Mouse (Mus musculus) midbrain, embryonic 14.5 days (tissue): ENCODE measurements around the gene Maip1. TPM values are rescaled to one million over a fixed set of nuclear protein-coding genes. Genes with fewer than 3 reads are reported as not detected.

ENCODE experiments used
- ATAC-seq: fragments of 200-750 bp; cut with Nextera tagmentation; 2 replicates; pipeline ENCODE4 v1.8.0; 2017; ENCODE audit warnings: moderate number of reproducible peaks, moderate library complexity; ENCODE audit not compliant: low FRiP score, low TSS enrichment
- DNase-seq: peaks from one replicate; pipeline ENCODE4 v3.0.0-alpha.2; 2015
- H3K27ac ChIP-seq: fragments of 300-500 bp; sonication (generic); replicated peaks from 2 replicates; pipeline ENCODE4 v1.5.1; 2014; ENCODE audit warnings: mild to moderate bottlenecking, low read depth, low read length, moderate library complexity
- H3K27me3 ChIP-seq: fragments of 300-500 bp; sonication (generic); 2 replicates; pipeline ENCODE4 v1.6.1; 2014; ENCODE audit warnings: low read length, control low read depth, mixed read lengths; ENCODE audit not compliant: control insufficient read depth, insufficient read depth
- H3K36me3 ChIP-seq: fragments of 300-500 bp; sonication (generic); 2 replicates; pipeline ENCODE4 v1.6.1; 2014; ENCODE audit warnings: low read length, control low read depth; ENCODE audit not compliant: control insufficient read depth, insufficient read depth
- H3K4me1 ChIP-seq: fragments of 300-500 bp; sonication (generic); 2 replicates; pipeline ENCODE4 v1.6.1; 2014; ENCODE audit warnings: mild to moderate bottlenecking, antibody characterized with exemption, low read length, control low read depth; ENCODE audit not compliant: control insufficient read depth, insufficient read depth
- H3K4me2 ChIP-seq: fragments of 300-500 bp; sonication (generic); 2 replicates; pipeline ENCODE4 v1.6.1; 2014; ENCODE audit warnings: mild to moderate bottlenecking, low read length, moderate library complexity
- H3K4me3 ChIP-seq: fragments of 300-500 bp; sonication (generic); replicated peaks from 2 replicates; pipeline ENCODE4 v1.5.1; 2014; ENCODE audit warnings: low read depth, low read length
- H3K9ac ChIP-seq: fragments of 300-500 bp; sonication (generic); replicated peaks from 2 replicates; pipeline ENCODE4 v1.6.1; 2014; ENCODE audit warnings: mild to moderate bottlenecking, low read length, moderate library complexity
- H3K9me3 ChIP-seq: fragments of 300-500 bp; sonication (generic); 2 replicates; pipeline ENCODE4 v1.6.1; 2016; ENCODE audit warnings: low read length, control low read depth, mixed read lengths; ENCODE audit not compliant: control insufficient read depth
- WGBS: fragments of 180-500 bp; shearing (Covaris S2); extraction: QIAGEN DNeasy Blood & Tissue Kit; methylation state at CpG from one replicate; pipeline ENCODE4 v1.1.7; 2014; 5-methylcytosine and 5-hydroxymethylcytosine counted together
- polyA plus RNA-seq: library from polyadenylated mRNA; unstranded; fragments of >200 nt; fragmentation: Nextera tagmentation; extraction: Ambion mirVana; gene quantifications from 2 replicates; pipeline ENCODE4 v1.2.1, GENCODE M21; 2014

Gene Maip1
- polyA plus RNA-seq, 1 experiment from 2014 or later: 17.5 TPM

DNA sequence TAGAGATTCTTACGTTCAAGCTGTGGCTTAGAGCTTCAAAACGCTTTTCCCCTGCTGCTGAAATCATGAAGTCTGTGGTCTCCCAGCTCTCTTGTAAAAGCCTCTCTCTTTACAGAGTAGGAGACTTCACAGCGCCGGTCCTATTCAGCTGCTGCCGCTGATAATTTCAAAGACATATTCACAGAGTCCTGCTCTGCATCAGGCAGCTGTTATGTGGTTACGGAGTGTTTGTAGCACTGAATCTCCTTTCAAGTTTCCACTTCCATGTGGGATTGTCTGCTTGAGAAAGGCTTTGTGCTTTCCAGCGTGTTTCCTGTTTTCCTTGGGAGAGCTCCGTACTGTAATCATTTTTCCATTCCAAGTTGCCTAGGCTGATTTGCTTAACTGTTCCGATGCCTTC is 30.8 kb downstream of the Maip1 start:
- Histone ChIP-seq H3K4me3 (0 out of 2 replicates have a peak overlapping the region, but pooled peaks have one; percentile 9), H3K9me3 (no peaks in the 10 kb centered on the region), H3K9ac (no peak overlapping the region; the same call in 1 of the 2 replicates), H3K27ac (0 out of 2 replicates have a peak overlapping the region, but pooled peaks have one; percentile 2), H3K4me2 (peak overlapping the region; percentile 45), H3K4me1 (no peaks in the 10 kb centered on the region; the same call in 1 of the 2 replicates), H3K27me3 (no peaks in the 10 kb centered on the region), H3K36me3 (no peaks in the 10 kb centered on the region)
- DNase-seq (peak; percentile 70), ATAC-seq (peak; percentile 43; the same call in 1 of the 2 replicates)
- WGBS: 23% methylated on average over 9 of the region's 9 CpGs

GRCm38 (mm10) chr1:57439026-57439425 is 32.9 kb downstream of the Maip1 start:
- H3K27me3 ChIP-seq: no peaks in the 10 kb centered on the region
- no peak overlapping the region for H3K4me2 ChIP-seq
- no peaks in the 10 kb centered on the region for H3K9me3 ChIP-seq
- 85% methylated on average over 6 of the region's 6 CpGs for WGBS
- no peak overlapping the region for H3K9ac ChIP-seq
- H3K4me3 ChIP-seq: no peak overlapping the region
- no peaks in the 10 kb centered on the region for H3K36me3 ChIP-seq
- H3K4me1 ChIP-seq: no peaks in the 10 kb centered on the region; the same call in 1 of the 2 replicates
- no peak for ATAC-seq
- H3K27ac ChIP-seq: no peak overlapping the region
- DNase-seq: no peak

GRCm38 (mm10) chr1:57440771-57441170 is 34.6 kb downstream of the Maip1 start:
- Histone ChIP-seq H3K4me2 (no peak overlapping the region), H3K4me1 (no peaks in the 10 kb centered on the region; the same call in 1 of the 2 replicates), H3K9me3 (no peaks in the 10 kb centered on the region), H3K27ac (no peak overlapping the region), H3K36me3 (no peaks in the 10 kb centered on the region), H3K9ac (no peak overlapping the region), H3K27me3 (no peaks in the 10 kb centered on the region), H3K4me3 (no peak overlapping the region)
- DNase-seq: no peak
- WGBS: 70% methylated on average over 4 of the region's 4 CpGs
- ATAC-seq: no peak

- WGBS: 26% methylated on average over 10 of the region's 10 CpGs
- Histone ChIP-seq H3K4me1 (no peaks in the 10 kb centered on the region), H3K9ac (no peak overlapping the region), H3K4me2 (no peak overlapping the region), H3K9me3 (no peaks in the 10 kb centered on the region), H3K27ac (no peak overlapping the region), H3K4me3 (no peak overlapping the region), H3K36me3 (no peaks in the 10 kb centered on the region), H3K27me3 (no peaks in the 10 kb centered on the region)
- no peak; the same call in 1 of the 2 replicates for ATAC-seq
- peak; percentile 21 for DNase-seq
These were observed 39.6 kb downstream of the Maip1 start for GRCm38 (mm10) chr1:57445679-57446078.

- no peak overlapping the region for H3K9ac ChIP-seq
- no peak overlapping the region for H3K27ac ChIP-seq
- no peak overlapping the region for H3K4me2 ChIP-seq
- H3K4me1 ChIP-seq: no peaks in the 10 kb centered on the region
- H3K9me3 ChIP-seq: no peaks in the 10 kb centered on the region
- DNase-seq: no peak
- H3K4me3 ChIP-seq: no peak overlapping the region
- H3K27me3 ChIP-seq: no peaks in the 10 kb centered on the region
- no peak for ATAC-seq
- no peaks in the 10 kb centered on the region for H3K36me3 ChIP-seq
- 97% methylated on average over 1 of the region's 1 CpGs for WGBS
These were observed 44.1 kb downstream of the Maip1 start for GRCm38 (mm10) chr1:57450241-57450640.

- H3K27ac ChIP-seq: no peak overlapping the region
- no peak for ATAC-seq
- no peaks in the 10 kb centered on the region for H3K9me3 ChIP-seq
- H3K4me1 ChIP-seq: no peaks in the 10 kb centered on the region
- no peak overlapping the region for H3K4me3 ChIP-seq
- no peak overlapping the region for H3K9ac ChIP-seq
- no peaks in the 10 kb centered on the region for H3K36me3 ChIP-seq
- no peaks in the 10 kb centered on the region for H3K27me3 ChIP-seq
- no peak for DNase-seq
- WGBS: 91% methylated on average over 6 of the region's 6 CpGs
- no peak overlapping the region for H3K4me2 ChIP-seq
These were observed 54.3 kb downstream of the Maip1 start for GRCm38 (mm10) chr1:57460305-57460940.

Other genes starting within 250 kb of the Maip1 start
- 20.9 and 21.4 TPM in 2 replicates for gene 1700066M21Rik, start 28.7 kb upstream of the Maip1 start, polyA plus RNA-seq
- gene Tyw5, start 773 bp downstream of the Maip1 start, polyA plus RNA-seq: 19.8 and 23.8 TPM in 2 replicates